Mouse (Mus musculus) heart, adult 18-20 months (tissue): ENCODE results near the gene Themis3. TPM values are rescaled to one million over a fixed set of nuclear protein-coding genes. Genes with fewer than 3 reads are reported as not detected.

Source experiments
- DNase-seq, 2 experiments: peaks; one replicate each; pipeline ENCODE4 v3.0.0; 2021 to 2022; ENCODE audit warnings: mixed read lengths in 1 of 2
- long read RNA-seq, 2 experiments: library from polyadenylated mRNA; stranded (forward); transcript quantifications; one replicate each; pipeline ENCODE4 v2.0.0; 2021
- total RNA-seq, 2 experiments: library from RNA; stranded (reverse); gene quantifications; 2 replicates each; pipeline ENCODE4 v1.2.3; 2021

Themis3 gene
- not detected for total RNA-seq
- long read RNA-seq, experiment 1, result 0 reads
- long read RNA-seq, experiment 2, result 0 reads

DNA sequence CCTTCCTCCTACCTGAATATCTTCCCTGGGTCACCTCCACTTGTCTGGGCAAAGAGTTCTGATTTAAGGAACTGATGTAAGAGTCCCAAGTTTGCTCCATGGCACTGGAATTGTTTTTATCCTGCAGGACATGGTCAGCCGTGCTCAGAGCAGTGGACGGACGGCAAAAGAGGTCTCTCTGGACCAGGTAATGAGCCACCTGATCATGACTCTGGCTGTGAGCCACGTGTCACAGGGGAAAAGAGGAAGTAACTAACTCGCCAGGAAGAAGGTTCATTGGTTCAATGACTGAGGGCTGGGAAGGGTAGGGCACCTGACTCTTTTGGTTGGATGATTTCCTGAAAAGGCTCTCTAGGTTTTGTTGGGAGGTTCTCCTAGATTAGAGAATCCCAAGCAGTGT is at the start of gene Themis3:
Themis3 (minus strand) TSS at position 187 of the 400 bp plus-strand sequence.
- no peak for DNase-seq

DNA sequence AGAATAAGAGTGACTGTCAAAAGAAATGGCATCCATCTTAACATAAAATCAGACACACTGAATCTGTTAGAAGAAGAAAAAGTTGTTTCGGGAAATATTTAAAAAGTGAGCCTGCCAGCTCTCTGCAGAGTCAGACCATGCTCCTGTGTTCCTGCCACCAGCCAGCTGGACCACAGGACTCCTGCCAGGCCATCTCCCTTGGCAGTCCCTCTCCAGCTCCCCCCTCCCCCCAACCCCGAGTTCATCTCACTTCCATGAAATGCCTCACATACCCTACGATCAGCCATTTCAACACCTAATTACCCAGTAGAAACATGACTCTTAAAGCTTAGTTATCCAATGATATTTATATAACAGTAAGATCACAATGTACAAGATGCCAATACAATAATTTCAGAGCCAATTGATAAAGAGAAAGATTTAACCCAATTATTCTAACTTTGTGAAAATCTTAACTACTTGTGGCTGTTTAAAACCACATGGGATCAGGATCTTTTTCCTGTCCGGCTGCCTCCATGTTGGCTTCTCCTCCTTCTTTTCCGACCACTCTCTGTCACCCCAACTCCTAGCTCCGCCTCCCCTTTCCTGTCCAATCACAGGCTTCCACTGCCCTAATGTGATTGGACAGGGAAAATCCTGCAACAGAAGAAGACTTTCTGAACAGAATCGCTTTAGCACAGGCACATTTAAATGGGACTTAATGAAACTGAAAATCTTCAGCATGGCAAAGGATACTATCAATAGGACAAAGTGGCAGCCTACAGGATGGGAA is 43.7 kb upstream of the Themis3 start:
- peak; percentile 6 to 18 for DNase-seq

DNA sequence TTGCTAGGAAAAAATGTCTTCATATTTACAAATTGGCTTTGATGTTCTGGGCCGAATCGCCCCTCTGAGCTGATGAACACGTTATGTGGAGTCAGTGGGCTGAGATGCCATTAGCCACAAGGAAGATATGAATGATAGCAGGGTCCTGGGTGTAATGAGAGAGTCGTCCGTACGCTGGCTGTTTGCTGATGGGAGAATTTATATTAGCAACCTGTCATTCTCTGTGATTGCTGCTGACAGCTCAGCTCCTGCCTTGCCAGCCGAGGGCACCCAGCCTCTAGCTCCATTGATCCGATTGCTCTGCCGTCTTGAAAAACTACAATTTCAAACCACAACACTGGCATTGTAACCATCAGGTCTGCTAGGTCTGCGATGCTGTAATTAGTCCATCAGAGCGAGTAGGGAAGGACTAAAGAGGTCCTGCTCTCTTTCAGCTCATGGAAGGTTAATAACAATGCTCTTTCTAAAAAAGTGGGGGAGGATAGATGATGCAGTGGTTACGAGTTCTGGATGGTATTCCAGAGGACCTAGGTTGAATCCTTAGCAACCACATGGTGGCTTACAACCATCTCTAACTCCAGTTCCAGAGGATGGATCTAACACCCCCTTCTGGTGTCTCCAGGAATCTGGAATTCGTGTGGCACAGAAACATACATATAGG is 25.7 kb upstream of the Themis3 start:
- no peak for DNase-seq

DNA sequence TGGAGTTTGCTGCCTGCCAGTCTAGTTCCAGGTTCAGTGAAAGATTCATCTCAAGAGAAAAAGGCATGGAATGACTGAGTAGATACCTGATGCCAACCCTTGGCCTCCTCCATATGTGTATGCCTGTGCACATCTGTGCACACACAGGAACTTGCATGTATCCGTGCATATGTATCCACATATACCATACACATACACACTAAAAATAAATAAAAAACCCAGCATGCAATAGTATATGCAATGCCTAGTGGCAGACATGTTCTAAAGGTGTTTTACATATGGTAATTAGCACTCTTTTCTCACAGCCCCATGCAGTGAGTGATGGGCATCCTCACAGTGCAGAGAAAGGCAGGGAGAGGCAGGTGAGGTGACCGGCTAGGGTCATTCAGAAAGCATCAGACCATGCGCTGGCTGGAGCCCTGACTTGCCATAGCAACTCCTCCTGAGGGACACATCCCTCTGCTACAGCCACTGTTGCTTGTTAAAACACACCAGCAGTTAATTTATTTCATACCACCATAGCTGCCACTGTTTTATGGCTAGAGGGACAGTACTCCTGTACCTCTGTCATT is 24.9 kb upstream of the Themis3 start:
- DNase-seq, result no peak

DNA sequence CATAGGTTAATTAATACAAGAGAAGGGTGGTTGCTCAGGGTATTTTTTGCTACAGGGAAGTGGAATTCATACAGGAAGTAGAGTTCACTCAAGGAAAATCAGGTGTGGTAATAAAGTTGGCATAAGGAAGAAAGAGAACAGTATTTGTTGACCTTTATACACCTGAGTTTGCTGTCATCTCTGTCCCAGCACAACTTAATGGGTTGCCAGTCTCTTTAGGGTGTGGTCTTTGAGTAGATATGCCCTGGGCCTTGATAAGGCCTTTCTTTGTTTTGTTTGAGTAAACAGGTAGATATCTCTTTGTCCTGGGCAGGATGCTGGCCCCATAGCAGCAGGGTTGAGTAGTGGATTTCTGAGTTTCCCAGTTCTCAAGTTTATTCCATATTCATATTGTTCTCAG is 15.6 kb upstream of the Themis3 start:
- DNase-seq, result no peak

DNA sequence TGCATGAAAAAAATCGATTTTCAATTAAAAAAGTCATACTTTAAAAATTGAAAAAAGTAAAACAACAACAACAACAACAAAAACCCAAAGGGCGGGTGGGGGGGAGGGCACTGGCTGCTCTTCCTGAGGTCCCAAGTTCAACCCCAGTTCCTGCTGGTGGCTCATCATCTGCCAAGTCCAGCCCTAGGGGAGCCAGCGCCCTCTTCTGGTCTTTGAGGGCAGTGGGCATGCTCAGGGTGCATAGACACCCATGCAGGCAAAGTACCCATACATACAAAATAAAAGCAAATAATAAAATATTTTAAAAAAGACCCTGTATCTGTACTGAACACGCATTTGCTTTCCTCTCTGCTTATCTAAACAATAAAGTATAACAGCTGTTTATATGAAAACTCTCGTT is 10.5 kb upstream of the Themis3 start:
- no peak for DNase-seq

DNA sequence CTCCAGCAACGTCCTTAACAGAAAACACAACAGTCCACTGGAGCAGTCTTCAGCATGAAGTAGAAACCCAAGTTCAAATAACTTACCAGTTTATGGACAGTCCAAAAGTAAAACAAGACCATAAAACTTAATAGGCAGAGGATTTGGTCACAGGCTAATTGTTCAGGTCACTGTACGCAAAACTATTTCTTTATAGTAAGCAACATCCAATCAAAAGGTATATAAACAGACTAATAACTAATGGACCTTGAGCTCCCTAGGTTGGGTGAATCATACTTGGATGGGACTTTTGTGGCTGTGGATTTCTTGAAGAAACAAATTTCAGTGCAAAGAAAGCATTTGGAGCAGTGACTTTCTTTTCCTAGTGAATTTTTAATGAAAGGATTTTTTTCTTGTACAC is 6.8 kb upstream of the Themis3 start:
- no peak for DNase-seq

DNA sequence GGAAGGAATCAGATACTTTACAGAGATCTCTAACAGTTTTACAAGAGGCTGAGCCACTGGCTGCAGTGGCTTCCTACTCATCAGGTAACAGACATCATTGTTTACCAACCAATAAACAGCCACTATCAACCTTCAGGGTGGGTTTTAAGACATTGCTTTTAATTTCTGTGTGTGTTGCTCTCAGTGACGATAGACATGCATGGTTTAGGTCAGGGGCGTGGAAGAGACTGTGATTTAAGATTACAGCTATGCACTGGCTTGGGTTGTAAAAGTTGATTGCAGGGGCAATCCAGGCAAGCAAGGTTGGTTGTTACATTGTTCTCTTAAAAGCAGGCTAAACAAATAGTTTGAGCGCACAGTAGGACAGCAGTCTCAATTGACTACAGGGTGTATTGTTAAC is 1.4 kb upstream of the Themis3 start:
- no peak for DNase-seq

DNA sequence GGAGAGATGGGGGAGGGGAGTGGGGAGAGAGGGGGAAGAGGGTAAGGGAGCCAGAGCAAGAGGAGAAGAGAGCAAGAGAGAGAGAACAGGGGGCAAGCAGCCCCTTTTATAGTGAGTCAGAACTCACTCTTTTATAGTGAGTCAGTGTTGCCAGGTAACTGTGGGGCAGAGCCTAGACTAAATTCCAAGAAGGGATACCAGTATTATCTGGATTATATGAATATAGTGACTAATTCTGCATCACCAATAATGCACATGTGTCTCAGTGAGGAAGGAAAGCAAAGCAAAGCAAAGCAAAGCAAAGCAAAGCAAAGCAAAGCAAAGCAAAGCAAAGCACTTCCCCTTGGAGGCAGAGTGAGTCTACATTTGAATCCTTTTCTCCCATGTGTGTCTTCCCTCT is 835 bp upstream of the Themis3 start:
- DNase-seq, result no peak

DNA sequence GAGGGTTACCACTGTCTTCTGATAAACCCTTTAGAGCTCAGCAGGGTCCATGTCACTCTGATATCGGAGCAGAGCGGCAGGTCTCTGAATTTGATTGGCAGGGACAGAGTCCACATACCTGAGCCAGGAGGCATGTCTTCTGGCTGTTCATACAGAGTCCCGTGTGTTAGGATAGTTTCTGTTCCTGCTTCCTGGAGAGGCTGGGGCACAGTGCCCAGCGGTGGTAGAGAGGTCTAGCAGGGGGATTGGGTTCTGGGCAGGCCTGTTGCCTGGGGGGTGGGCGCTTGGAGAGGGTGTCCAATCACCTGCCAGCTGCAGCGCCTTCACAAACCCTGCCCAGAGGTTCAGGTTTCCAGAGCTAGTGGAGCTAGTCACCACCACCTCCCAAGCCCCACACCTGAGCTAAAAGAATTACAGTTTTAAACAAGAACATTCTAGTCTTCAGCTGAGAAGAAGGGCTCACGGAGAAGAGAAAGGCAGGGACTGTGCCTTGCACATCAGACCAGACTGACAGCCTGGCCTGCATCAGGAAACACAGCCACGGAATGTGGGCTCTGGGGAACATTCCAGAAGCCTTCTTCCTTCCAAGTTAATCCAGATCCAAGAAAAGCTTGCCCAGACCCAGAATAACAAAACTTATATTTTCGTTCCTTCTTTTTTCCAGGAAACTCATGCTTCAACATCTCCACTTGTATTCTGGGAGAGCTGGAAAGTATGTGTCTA is 3.9 kb downstream of the Themis3 start:
- no peak for DNase-seq

DNA sequence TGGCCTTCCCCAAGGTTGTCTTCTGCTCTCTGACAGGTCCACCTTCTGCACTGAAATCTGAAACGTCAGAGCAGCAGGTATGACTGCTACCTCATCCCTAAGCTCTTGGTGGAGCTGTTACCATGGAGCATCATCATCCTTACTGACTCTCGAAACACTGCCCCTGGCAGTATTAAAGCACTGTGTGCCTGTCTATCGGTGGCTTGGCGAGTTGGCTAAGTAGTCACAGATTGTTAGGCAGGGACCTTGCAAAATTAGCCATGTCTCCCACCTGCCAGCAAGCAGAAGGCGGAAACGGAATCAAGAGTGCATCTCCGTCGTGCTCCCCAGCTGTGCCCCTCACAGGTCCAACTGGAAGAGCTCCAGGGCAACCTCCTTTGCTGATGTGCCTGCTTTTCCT is 4.6 kb downstream of the Themis3 start:
- DNase-seq, result no peak

DNA sequence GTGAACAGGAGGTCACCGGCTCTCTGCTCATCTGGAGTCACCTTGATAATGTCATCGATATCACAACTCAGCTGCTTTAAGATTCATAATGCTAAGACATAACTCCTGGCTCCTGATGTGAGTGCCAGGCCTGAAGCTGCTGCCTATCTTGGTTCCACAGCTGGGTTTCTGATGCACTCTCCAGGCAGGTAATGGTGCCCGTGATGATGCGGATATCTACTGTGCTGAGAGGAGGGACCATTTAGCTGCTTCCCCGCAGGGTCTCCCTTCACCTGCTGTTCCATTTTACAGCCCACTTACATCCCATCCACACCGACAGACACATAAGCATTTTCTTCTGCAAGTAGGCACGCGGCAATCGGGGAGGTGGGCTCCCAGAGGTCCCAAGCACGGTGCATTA is 7.7 kb downstream of the Themis3 start:
- no peak for DNase-seq

DNA sequence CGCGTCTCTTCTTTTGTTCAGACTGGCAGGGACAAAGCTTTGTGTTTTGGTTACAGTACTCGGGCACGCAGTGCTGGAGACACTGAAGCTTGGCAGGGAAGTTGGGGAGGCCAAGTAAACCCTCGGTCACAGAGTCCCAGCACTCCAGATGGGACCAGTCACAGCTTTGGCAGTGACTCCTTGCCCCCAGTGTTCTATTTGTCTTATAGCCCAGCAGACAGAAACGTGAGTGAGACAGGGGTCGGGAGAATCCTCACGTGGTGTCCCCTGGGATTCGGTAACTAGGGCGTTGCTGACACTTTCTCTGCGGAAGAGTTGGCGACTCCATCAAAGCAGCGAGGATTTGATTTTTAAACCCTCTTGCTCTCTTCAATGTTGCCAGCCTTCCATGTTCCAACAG is 8.3 kb downstream of the Themis3 start:
- no peak for DNase-seq

DNA sequence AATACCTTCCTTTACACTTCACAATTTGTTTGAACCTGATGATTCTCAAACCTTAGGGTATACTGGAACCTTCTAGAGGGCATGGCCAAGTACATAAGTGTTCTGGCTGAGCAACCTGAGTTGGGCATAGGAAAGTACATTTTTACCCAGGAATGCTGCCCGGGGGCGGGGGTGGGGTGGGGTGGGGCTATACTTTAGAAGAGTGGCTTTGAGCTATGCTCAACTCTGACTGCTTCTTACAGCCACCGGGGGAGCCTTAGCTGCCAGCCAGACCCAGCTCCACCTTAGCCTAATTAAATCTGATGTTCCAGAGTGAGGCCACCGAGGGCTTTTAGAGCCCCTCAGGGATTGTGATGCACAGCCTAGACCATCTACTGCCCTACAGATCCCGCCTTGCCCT is 13.4 kb downstream of the Themis3 start:
- DNase-seq, result no peak

DNA sequence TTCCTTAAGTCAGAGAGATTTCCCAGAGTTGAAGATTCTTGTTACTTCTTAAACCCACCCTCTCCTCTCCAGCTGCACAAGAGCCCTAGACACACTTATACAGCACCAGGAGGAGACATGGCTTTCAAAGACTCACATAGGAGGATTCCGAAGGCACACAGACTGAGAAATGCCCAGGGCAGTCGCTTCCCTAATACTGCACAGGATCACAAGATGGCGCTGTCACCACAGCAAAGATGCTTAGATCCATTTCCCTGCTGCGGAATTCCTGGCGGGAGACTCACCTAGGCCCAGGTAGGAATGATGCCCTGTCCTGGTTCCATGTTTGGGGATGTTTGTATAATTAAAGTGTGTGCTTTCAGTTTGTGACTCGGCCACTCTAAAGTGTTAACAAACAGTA is 16.4 kb downstream of the Themis3 start:
- DNase-seq, result peak; percentile 14 to 65

DNA sequence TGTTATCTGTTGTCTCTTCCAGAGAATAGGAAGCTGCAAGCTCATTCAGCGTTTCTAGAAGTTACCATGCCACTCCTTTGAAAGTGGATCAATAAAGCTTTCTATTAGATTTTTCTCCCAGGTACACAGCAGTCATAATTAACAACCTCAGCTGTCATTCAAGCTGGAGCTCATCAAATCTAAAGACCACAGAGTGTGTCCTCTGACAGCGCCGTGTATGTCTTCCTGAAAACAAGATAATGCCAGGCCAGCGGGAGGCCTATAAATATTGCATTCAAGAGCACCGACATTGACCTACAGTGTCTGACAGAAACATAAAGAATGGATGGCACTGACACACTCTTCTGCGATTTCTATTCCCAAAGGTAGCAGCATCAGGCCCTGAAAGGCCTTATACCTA is 16.9 kb downstream of the Themis3 start:
- no peak for DNase-seq

DNA sequence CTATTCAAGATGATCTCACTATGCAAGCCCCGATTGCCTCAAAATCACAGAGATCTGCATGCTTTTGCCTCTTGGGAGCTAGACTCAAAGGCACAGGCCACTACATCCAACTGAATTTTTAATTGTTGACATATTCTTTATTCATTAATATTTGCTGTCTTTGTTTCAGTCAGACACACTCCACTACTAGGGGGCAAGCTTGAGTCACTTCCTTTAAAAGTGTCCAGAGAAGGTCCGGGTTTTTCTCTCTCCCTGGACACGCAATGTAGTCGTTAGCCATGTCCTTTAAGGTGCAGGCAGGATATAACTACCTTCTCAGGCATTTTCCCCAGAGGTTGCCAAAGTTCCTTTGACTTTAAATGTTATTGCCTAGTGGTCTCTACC is 21.8 kb downstream of the Themis3 start:
- peak in 1 of 2 experiments; percentile 64 for DNase-seq

DNA sequence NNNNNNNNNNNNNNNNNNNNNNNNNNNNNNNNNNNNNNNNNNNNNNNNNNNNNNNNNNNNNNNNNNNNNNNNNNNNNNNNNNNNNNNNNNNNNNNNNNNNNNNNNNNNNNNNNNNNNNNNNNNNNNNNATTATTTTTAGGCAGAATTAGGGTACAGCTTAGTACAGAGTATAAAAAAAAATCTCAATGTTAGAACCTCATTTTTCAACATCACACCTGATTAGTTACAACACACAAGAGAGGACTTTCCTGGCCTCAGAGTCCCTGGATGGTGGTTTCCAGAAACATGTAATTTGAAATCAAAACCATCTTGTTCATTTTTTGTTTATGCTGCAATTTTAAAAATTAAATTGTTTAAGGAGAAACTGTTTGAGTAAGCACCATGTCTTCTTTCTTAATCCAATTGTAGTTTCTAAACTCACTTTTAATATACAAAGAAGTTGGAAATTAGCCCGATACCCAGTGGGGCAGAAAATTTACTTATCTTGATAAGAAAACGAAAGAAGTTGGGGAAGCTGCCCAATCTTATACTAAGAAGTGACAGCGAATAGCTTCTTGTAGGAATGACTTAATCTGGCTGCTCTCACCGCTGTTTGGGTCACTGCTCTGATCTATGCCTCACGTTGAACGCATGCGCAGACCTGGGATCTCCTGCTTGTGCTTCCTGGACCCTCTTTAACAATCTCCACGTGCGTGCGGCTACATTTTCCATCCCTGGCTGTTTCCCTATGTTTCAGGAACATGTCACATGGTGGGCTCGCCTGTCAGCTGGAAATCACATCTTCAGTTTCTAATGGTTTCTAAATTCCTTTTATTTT is 22.4 kb downstream of the Themis3 start:
- DNase-seq, result no peak

DNA sequence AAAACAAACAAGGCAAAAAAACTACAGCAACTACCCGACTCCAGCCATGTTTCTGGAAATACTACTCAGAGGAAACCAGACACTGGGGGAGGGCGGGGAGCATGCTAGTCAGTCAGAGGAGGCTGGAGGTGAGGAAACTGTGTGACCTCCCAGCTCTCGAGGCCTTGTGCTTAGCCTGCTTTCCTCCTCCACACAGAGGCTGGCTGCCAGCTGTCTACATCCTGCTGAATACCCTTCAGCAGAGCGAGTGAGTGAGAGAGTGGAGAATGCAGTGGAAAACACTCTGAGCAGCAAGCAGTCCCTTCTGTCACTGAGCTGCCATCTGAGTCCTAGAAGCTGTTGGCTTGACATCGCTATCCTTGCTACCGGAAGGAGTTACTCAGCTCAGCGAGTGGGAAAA is 30.2 kb downstream of the Themis3 start:
- no peak for DNase-seq

DNA sequence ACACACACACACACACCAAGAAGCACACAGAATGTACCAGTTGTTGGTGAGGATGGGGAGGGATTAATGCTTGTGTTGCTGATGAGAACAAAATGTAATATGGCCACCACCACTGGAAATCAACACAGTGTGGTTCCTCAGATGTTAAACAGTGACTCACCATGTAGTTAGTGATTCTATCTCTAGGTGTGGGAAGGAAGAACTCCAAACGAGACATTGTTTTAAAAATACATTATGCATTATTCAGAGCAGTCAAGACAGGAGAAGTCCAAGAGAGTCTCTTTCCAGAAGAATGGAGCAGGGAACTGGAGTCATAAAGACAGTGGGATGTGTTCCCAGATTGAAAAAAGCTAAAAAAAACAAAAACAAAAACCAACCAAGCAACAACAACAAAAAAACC is 30.9 kb downstream of the Themis3 start:
- no peak for DNase-seq

DNA sequence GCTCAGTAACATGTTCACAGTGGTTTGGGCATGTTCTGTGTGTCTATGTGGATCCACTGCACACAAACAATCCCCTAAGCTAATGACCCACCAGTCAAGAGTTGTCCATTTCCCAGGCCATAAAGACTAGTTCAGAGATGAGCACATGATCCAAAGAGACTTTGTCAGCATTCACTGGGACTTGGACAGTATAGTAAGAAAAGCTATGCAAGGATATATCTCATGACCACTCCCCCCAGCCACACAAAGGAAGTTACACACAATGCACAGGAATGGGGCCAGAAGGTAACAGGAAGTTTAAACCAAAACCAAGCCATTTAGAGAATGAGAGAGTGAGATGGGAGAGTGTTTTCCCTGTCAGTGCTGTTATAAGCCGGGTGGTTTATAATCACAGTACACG is 33.0 kb downstream of the Themis3 start:
- no peak for DNase-seq
